Mouse (Mus musculus): ENCODE measurements at regions not wholly inside any gene's neighbourhood (a gene's known extent, or its start where the extent isn't known, plus 50 kb on each side); places are given as distances from the start of the nearest gene placed in this dataset.

DNA sequence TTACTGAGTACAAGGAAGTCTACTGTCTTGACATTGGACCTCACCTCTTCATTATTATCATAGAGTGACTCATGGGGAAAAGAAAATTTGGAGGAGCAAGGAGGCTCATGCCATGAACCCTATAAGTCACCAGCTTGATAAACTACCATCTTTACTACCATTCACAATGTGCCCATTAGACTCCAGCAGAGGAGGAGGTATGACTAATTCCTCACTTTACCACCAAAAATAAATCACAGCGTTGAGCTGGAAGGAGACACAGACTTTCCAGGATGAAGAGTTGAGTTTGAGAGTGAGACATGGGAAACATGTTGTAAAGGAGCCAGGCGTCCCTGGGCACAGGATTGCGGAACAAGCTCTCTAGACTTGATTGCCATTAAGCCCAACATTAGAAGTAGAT lies 195.0 kb upstream of the Mctp2 start:
- no peak for ATAC-seq (ENCODE audit: poor library complexity, severe bottlenecking)

DNA sequence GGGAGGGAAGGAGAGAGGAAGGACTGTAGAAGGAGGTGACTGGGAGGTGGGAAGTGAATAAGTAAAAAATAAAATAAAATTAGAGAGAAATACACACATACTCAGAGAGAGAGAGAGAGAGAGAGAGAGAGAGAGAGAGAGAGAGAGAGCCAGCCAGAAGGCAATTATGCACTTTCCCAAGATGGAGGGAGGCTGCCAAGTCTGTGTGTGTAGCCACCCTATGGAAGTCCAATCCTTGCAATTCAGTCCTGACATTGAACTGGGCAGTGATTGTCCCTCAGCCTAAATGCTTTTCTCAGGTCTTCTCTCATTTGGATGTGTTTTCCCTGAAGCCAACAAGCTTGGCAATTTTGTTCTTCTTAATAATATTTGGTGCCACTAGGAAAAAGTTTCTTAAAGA lies 197.3 kb upstream of the Mctp2 start:
- ATAC-seq (ENCODE audit: poor library complexity, severe bottlenecking): no peak

DNA sequence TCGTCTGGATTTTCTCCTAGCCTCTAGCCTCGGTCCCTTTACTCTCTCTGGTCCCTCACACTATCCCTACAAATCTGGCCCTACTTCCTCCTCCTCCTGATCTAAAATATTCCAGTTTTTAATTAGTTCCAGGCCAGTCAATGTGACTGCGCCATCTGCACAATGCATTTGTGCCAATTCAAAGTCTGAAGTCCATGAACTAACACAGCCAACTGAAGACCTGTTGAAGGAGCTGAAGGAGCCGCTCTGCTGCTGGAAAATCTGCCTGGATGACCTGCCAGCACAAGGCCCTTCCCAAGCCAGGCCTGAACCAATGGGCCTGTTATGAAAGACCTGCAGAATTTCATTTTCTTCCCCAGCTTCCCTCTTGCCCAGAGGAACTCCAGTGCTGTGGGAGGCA lies 197.9 kb upstream of the Mctp2 start:
- no peak for ATAC-seq (ENCODE audit: poor library complexity, severe bottlenecking)

DNA sequence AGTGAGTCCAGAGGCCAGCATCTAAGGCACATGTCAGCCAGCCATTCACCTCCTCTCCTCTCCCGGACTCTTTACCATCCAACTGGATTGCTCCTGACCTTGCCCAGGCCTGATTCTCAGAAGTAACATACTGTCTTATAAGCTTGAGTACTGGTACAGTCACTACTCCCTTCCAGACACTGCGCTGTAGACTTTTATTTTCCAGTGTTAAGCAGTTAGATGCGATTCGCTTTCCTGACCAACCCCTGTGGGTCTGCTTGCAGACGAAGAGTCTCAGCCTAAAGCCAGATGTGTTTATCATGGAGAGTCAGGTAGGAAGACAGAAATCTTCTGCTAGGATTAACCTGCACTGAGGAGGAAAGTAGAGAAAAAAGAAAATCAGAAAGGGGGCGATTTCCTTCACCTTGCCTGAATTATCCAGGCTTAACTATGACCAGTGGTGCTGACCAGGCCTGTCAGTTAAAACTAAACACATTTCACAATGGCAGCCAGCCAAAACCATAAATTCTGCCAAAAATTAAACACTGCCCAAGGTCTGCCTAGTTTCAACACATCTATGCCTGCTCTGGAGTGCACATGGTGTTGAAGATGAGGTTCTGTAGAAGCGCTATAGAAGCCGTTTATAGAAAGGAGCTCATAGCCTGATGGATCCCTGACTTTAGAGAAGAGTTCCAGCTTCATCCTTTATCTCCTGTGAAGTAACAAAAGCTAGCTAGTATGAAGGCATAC lies 199.5 kb upstream of the Mctp2 start:
- ATAC-seq (ENCODE audit: poor library complexity, severe bottlenecking): no peak

DNA sequence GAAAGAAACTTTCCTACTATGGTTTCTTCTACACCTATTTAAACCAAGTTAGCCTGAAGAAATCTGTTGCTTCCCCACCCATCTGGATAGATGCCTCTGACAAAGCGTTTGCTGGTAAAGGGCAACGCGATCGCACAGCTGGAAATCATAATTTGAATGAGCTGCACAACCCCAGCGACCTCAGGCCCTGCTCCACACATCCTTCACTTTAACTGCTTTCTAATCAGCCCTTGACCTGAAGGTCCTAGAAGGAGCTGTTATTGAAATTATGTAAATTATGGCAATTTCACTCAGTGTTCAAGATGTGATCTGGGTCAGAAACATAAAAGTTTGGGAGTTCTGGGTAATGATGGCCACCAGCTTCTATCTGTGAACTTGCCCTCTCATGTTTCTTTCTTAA lies 201.5 kb upstream of the Mctp2 start:
- no peak for ATAC-seq (ENCODE audit: poor library complexity, severe bottlenecking)

DNA sequence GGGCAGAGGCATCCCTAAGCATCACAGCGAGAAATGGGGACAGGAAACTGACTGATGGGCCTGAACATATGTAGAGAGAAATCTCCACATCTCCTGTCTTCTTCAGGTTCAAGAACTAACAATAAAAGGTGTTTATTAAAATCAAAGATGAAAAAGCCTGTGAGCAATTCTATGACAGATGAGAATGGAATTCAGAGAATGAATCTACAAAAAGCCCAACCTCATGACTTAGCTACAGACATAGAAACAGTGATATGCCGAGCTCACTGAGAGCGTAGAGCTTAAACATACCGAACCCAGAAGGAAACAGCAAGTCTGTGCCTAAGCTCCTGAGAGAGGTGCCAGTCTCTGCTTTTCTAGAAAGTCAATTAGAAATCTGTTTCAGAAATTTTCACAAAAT lies 203.7 kb upstream of the Mctp2 start:
- ATAC-seq (ENCODE audit: poor library complexity, severe bottlenecking): no peak

DNA sequence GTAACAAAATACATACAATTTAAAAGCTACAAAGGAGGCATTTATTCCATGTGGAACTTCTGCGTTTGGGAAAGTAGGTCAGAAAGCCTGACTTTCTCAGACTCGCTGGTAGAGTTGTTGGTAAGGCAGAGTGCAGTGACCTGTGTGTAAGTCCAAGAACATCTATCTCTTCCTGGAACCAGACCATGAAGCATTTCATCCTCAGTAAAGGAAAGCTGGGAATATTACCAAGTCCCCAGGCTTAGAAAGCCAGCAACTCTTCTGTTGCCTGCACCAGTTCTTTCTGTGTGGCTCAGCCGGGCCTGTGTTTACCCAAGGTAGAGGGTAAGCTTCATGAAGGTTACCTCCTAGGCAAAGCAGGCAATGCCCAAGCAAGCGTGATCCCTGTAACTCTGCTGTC lies 207.0 kb upstream of the Mctp2 start:
- no peak for ATAC-seq (ENCODE audit: poor library complexity, severe bottlenecking)

DNA sequence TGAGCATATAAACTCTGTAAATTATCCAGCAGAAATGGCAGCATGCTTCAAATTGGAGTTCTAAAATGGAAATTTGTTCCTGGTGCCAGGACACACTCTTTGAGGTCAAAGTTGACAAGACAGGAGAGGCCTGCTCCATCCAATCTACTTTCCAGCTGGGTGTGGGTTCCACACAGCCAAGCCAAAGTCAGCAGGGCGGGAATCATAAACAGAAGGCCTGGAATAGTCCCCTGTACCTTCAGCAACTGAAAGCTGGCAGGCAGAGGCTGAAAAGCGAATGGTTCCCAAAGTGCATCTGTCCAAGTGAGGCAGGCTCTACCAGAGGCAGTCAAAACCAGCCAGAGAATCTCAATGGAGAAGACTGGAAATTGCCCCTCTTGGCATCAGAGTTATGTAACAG lies 208.4 kb upstream of the Mctp2 start:
- no peak for ATAC-seq (ENCODE audit: poor library complexity, severe bottlenecking)

DNA sequence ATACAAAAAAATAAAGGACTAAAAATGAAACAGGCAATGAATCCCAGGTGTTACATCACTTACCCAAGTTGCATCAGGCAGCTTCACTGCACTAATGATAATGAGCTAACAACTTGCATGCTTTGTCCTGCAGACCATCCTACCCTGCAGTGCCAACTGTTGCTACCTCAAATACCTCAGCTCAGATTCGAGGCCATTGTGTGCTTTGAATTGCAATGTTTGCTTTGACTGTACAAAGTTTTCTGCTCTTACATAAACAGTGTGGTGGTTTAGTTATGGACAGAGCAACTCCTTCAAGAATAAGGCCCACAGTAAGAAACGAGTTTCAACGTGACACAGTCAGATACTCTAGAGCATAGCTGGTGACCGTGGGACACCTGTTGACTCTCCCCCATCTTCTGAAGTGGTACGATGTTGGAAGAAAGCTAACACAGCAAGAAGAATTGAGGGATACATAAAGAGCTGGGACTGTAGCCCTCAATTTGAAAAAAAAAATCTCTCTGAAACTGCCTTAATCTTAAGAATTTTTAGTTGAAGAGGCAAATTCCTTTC lies 212.1 kb upstream of the Mctp2 start:
- ATAC-seq (ENCODE audit: poor library complexity, severe bottlenecking): no peak

DNA sequence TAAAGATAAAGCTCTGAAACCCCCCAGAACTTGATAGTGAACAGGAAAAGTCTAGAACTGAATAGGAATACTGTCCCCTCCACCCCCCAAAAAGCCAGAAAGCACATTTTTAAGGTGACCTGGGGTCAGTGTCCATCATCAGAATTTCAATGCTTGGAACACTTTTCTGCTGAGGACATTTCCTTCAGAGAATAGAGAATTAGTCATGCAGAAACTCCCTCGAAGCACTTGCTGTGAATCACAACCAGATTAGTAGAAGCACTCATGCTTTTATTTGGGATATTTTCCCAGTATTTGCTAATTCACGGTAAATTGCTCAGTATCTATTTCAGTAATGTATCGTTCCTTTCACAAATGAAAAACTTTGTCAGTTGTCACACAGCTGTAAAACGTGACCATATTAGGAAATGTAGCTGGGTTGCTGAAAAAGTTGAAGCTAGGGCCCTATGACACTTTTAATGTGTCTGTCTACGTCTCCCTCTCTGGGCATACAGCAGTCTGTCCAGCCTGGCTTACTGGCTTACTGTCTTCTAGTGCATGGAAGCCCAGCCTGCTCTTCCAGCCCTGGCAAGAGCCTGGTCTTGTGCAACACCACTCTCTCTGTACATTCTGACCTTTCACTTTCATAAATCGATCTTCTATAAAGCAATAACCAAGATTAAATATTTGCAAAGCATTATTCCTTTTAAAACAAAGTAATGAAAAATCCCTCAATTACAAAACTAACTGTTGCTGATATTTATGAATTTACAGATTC lies 213.1 kb upstream of the Mctp2 start:
- ATAC-seq (ENCODE audit: poor library complexity, severe bottlenecking): no peak

DNA sequence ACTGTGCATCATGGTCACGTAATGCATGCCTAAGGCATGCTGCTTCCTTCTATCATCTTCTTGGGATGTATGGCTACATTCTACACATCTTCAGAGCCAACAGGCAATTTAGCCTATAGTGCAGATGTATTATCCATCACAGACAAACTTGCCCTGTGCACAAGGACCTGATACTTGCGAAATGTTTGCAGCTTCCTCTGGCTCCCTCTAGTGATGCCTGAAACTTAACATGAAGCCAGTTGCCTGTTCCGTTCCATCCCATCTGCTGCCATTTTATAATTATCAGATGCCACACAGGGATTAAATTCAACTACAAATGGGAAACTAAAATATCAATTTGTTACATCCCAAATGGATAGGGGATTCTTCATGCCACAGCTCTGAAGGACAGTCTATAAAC lies 222.5 kb upstream of the Mctp2 start:
- no peak for ATAC-seq (ENCODE audit: poor library complexity, severe bottlenecking)

DNA sequence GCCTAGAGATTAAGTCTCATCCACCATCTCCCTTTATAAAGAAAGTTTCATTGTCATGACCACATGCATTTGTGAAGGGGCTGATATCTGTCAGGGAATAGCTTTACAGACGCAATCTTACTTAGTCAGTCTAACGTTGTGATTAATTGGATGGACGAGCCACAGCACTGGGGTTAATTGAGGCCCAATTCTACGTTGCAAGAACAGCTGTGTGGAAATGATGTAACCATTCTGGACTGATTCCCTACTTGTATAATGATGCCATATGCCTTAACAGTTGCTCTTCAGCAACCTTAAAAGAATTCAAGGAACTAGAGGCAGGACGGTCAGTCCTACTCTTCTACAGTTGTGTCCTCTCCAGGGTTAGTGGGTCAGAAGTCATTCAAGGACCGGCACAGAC lies 231.9 kb upstream of the Mctp2 start:
- no peak for ATAC-seq (ENCODE audit: poor library complexity, severe bottlenecking)

DNA sequence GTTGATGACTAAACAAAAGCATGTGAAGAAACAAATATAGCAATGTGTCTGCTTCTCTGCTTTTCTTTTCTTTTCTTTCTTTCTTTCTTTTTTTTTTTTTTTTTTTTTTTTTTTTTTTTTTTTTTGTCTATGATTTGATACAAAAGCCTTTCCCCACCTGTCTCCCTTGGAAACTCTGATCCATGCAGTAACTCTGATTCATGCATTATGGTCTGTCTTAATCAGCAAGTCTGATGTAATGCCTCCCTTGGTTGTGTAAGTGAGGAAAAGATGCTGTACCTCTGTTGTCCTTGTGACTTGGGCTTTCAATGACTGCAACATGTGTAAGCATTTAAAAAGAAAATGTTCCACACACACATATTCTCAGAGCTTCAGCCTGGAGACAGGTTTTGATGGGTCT lies 233.5 kb upstream of the Mctp2 start:
- no peak for ATAC-seq (ENCODE audit: poor library complexity, severe bottlenecking)

DNA sequence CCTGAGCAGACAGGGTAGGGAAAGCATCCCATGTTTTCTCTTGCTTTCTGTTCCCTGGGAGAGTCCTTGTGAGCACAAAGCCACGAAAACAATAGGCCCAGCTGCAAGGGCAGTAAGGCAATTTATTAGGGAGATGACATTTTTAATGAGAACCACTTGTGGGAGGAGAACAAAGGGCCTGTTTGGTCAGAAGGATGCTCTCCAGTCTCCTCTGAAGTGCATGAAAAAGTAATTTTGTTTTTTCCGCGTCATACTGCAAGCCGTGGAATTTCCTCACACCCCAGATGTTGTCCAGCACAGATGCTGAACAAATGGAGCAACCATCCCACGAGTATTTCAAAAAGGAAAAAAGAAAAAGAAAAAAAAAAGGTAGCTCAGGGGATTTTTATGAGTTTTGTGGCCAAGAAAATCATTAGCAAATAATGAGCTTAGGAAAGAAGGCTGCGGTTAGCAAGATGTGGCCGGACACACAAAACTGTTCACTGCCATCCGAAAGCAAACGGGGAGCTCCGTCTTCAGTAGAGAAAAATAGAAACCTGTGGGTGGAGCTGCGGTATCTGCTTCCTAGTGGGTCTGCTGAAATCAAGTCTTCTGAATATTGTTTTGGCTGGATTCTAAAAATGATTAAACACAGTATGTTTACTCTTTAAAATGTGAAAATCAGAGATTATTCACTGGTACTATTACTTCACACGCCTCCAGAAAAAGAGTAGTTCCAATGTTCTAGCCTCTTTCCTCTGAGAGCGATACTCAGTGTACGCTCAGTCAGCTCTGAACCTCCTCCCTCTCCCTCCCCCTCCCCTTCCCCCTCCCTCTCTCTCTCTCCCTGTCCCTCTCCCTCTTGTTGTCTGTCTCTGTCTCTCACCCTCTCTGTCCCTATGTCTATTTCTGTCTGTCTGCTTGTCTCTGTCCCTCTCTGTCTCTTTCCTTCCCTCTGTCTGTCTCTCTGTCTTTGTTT lies 235.4 kb upstream of the Mctp2 start:
- no peak for ATAC-seq (ENCODE audit: poor library complexity, severe bottlenecking)

DNA sequence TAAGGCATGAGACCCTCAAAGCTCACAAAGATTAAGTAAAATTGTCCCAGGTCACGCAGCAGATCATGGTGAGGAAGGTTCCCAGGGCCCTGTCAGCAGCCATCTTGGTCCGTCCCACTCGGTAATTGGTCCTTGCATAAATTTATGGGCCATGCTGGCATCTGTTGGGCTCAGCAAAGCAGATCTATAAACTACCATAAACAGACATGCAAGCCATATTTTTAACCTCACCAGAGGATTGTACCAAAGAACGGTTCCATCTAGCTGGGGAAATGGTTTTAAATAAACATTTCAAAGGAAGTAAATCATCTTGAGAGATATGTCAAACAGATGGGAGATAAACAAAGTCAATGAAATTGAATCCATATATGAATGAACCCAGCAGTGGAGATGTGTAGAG lies 237.1 kb upstream of the Mctp2 start:
- no peak for ATAC-seq (ENCODE audit: poor library complexity, severe bottlenecking)

DNA sequence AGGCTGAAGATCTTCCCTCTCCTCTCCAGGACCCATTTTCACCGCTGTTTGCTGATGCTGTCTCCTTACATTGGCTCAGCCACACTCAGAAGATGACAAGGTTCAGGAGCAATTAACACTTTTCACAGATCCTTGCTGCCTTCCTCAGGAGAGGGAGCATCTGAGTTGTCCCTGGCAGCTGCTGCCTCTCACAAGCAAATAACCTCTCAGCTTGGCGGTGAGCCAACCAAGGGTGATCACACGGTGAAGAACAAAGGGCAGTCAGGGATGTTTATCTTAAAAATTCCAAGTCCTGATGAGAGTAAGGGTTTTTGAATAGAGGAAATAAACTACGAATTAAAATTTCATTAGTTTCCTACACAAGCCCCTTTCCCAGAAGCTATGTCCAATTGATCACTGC lies 237.5 kb upstream of the Mctp2 start:
- no peak for ATAC-seq (ENCODE audit: poor library complexity, severe bottlenecking)

DNA sequence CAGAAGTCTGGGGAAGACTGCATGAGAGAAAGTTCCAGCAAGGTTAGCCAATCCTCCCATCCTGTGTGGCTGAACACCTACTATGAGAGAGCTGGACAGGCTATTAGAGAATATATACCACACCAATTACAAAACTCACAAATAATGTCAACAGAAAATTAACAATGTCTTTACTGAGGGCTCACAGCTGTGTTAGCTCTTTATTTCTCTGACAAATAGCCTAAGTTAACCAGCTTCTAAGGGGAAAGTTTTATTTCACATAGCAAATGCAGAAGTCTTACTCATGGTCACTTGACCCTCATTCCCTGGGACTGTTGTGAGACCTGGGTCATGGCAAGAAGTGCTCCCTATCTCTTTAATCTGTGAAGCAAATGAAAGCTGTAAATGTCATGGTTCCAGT lies 261.0 kb upstream of the Mctp2 start:
- no peak for ATAC-seq (ENCODE audit: poor library complexity, severe bottlenecking)

DNA sequence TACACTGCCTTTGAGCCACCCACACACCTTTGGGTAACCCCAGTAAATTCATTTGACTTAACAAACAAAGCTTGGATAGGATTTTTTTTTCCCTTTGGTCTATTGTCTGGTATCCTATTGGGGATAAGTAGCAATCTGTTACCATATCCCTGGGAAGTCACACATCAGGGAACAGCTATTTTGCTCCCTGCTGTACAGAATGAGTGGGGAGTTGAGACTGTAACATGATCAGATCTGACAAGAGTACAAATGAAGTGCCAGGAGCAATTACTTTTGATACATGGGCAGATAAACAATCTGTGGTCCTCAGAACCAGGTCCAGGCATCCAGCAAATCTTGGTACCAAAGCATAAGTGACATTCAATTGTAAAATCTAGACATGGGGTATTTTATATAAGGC lies 262.8 kb upstream of the Mctp2 start:
- no peak for ATAC-seq (ENCODE audit: poor library complexity, severe bottlenecking)

DNA sequence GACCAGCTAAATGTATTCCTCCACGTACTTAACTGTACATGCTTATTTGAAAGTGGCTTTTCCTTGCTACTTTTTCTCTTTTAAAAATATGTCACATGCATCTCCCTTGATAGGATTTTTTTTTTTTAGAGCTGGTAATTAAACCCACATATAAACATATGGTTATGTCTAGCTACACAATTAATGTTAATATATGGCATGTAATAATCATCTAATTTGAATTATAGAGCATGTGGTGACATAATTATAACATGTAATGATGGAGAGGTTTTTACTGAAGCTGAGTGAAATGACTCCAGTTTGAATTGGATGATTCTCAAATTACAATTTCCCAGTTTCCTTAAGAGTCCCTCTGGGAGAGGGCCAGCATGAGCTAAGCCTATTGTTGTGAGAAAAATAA lies 267.9 kb upstream of the Mctp2 start:
- ATAC-seq (ENCODE audit: poor library complexity, severe bottlenecking): no peak

DNA sequence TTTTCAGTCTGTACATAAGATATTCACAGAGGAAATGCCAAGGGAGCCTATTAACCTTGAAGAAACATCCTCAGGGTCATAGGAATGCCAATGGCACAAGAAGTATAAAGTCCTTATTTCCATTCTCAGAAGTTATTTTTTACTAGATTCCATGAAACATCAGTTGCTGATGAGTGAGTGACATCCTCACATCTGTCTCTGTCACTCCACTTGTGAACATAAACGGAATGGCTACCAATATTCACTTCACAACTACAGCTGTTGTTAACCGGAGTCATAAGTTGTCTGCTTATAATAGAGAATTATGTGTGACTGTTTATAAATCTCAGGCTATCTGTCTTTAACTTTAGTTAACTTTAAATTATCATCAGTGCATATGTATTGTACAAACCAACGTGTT lies 278.0 kb upstream of the Mctp2 start:
- ATAC-seq (ENCODE audit: poor library complexity, severe bottlenecking): no peak

DNA sequence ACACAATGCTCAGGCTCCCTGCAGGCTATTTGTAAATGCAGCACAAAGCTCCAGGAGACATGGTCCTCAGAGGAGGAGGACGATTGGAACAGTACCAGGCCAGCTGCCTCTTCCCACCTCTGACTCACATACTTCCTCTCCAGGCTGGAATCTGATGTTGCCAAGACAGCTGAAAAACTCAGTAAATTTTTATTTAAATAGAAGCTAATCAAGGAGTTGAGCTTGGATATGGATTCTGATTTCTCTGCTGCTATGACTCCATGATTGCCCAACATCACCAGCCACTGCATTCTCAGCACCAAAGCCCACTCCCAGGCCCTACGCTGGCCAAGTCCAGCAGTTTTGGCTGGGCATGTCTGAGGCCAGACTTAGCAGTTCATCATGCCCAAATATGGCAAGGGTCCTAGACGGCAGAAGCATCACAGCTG lies 282.8 kb upstream of the Mctp2 start:
- ATAC-seq (ENCODE audit: poor library complexity, severe bottlenecking): no peak

All from megakaryocyte, adult 5-6 weeks (primary cell).